Mouse (Mus musculus): ENCODE results near the gene Mvb12b. TPM values are rescaled to one million over a fixed set of nuclear protein-coding genes. Genes with fewer than 3 reads are reported as not detected.

The Mvb12b gene
- total RNA-seq, 1 experiment = 5.0 TPM

- H3K27ac ChIP-seq (ENCODE audit: insufficient read depth, low read depth, low read length, poor library complexity, severe bottlenecking) = no peak overlapping the region
Observed at GRCm38 (mm10) chr2:33821677-33822607, 65.8 kb downstream of the Mvb12b start.

GRCm38 (mm10) chr2:33820450-33820849 lies 67.3 kb downstream of the Mvb12b start:
- in situ Hi-C loops (cut with MboI; ENCODE audit: low sequenced_read_pairs in 2 of 2, unreplicated experiment in 2 of 2) = loop anchor here in 1 of 2 experiments (10.0 kb wide), 1 partner anchor 134 kb away; no protein-coding TSS in a partner anchor

More at GRCm38 (mm10) chr2:33821677-33822607, 65.8 kb downstream of the Mvb12b start:
- Histone ChIP-seq H3K9me3 (ENCODE audit: control insufficient read depth, insufficient read depth, low read depth, low read length) (no peaks in the 10 kb centered on the region), H3K4me3 (ENCODE audit: insufficient read depth in 1 of 2, low read depth in 1 of 2, low read length in 2 of 2, poor library complexity in 1 of 2, severe bottlenecking in 1 of 2) (no peak overlapping the region), H3K36me3 (ENCODE audit: control insufficient read depth, insufficient read depth, low read length, poor library complexity, severe bottlenecking) (peaks cover 4% of the 10 kb centered on the region; the same call in 1 of the 2 replicates), H3K9ac (ENCODE audit: insufficient read depth, low read depth, low read length, poor library complexity, severe bottlenecking) (no peak overlapping the region), H3K4me1 (ENCODE audit: control insufficient read depth in 2 of 2, insufficient read depth in 2 of 2, low read length in 2 of 2, poor library complexity in 1 of 2) (peaks cover 3 to 13% of the 10 kb centered on the region in 2 experiments)
- TF ChIP-seq CHD2 (IDR thresholded peaks at IDR 0.05; ENCODE audit: low read depth, low read length) (no peak), ZC3H11A (IDR thresholded peaks at IDR 0.05; ENCODE audit: borderline replicate concordance, low read depth, low read length) (peak; percentile 71)
- in situ Hi-C loops (cut with MboI; ENCODE audit: low sequenced_read_pairs in 2 of 2, unreplicated experiment in 2 of 2) = loop anchor here in 1 of 2 experiments (10.0 kb wide), 1 partner anchor 133 kb away; no protein-coding TSS in a partner anchor
- peak; percentile 75 for DNase-seq (ENCODE audit: low read depth, low spot score)

DNA sequence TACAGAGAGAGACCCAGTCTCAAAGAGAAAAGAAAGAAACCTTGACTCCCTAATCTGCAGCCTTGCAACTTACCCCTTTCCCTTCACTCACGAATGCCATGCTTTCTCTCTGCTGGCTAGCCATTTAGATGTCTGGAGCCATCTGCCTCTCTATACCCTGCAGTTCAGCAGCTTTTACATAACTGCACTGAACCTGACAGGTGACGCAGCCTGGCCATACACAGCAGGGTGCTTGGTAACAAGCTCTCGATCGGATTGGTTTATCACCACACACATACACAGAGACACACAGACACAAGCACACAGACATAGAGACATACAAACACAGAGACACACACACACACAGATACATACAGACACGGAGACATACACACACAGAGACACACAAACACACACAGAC lies 67.7 kb downstream of the Mvb12b start:
- no peak overlapping the region for H3K4me3 ChIP-seq (ENCODE audit: insufficient read depth in 1 of 2, low read depth in 1 of 2, low read length in 2 of 2, poor library complexity in 1 of 2, severe bottlenecking in 1 of 2)
- TF ChIP-seq ZC3H11A (IDR thresholded peaks at IDR 0.05; ENCODE audit: borderline replicate concordance, low read depth, low read length) (no peak), ZNF384 (IDR thresholded peaks at IDR 0.05; ENCODE audit: low read depth, low read length) (no peak), CHD2 (IDR thresholded peaks at IDR 0.05; ENCODE audit: low read depth, low read length) (no peak), MAFK (IDR thresholded peaks at IDR 0.05; ENCODE audit: insufficient read depth, low read depth, low read length) (no peak), HCFC1 (IDR thresholded peaks at IDR 0.05; ENCODE audit: borderline replicate concordance, insufficient read depth, low read length) (no peak)
- in situ Hi-C loops (cut with MboI; ENCODE audit: low sequenced_read_pairs in 2 of 2, unreplicated experiment in 2 of 2) = loop anchor here in 1 of 2 experiments (10.0 kb wide), 1 partner anchor 135 kb away; no protein-coding TSS in a partner anchor
- H3K9me3 ChIP-seq (ENCODE audit: control insufficient read depth, insufficient read depth, low read depth, low read length) = no peaks in the 10 kb centered on the region
- H3K27ac ChIP-seq (ENCODE audit: insufficient read depth, low read depth, low read length, poor library complexity, severe bottlenecking) = no peak overlapping the region
- H3K4me1 ChIP-seq (ENCODE audit: control insufficient read depth in 2 of 2, insufficient read depth in 2 of 2, low read length in 2 of 2, poor library complexity in 1 of 2) = peaks cover 0 to 6% of the 10 kb centered on the region in 2 experiments; a peak in 1 of 4 replicates
- peaks cover 4% of the 10 kb centered on the region; the same call in 1 of the 2 replicates for H3K36me3 ChIP-seq (ENCODE audit: control insufficient read depth, insufficient read depth, low read length, poor library complexity, severe bottlenecking)
- DNase-seq (ENCODE audit: low read depth, low spot score) = no peak
- no peak overlapping the region for H3K9ac ChIP-seq (ENCODE audit: insufficient read depth, low read depth, low read length, poor library complexity, severe bottlenecking)

More at GRCm38 (mm10) chr2:33820450-33820849, 67.3 kb downstream of the Mvb12b start:
- no peak overlapping the region for H3K27ac ChIP-seq (ENCODE audit: insufficient read depth, low read depth, low read length, poor library complexity, severe bottlenecking)
- H3K9ac ChIP-seq (ENCODE audit: insufficient read depth, low read depth, low read length, poor library complexity, severe bottlenecking) = no peak overlapping the region
- peaks cover 0 to 6% of the 10 kb centered on the region in 2 experiments; a peak in 1 of 4 replicates for H3K4me1 ChIP-seq (ENCODE audit: control insufficient read depth in 2 of 2, insufficient read depth in 2 of 2, low read length in 2 of 2, poor library complexity in 1 of 2)
- no peaks in the 10 kb centered on the region for H3K9me3 ChIP-seq (ENCODE audit: control insufficient read depth, insufficient read depth, low read depth, low read length)
- no peak for DNase-seq (ENCODE audit: low read depth, low spot score)
- H3K4me3 ChIP-seq (ENCODE audit: insufficient read depth in 1 of 2, low read depth in 1 of 2, low read length in 2 of 2, poor library complexity in 1 of 2, severe bottlenecking in 1 of 2) = no peak overlapping the region
- TF ChIP-seq CHD2 (IDR thresholded peaks at IDR 0.05; ENCODE audit: low read depth, low read length) = no peak
- no peak for TF ChIP-seq ZNF384 (IDR thresholded peaks at IDR 0.05; ENCODE audit: low read depth, low read length)
- TF ChIP-seq HCFC1 (IDR thresholded peaks at IDR 0.05; ENCODE audit: borderline replicate concordance, insufficient read depth, low read length) = no peak
- TF ChIP-seq MAFK (IDR thresholded peaks at IDR 0.05; ENCODE audit: insufficient read depth, low read depth, low read length) = no peak
- no peak for TF ChIP-seq ZC3H11A (IDR thresholded peaks at IDR 0.05; ENCODE audit: borderline replicate concordance, low read depth, low read length)
- peaks cover 4% of the 10 kb centered on the region; the same call in 1 of the 2 replicates for H3K36me3 ChIP-seq (ENCODE audit: control insufficient read depth, insufficient read depth, low read length, poor library complexity, severe bottlenecking)

GRCm38 (mm10) chr2:33818385-33818784 lies 69.4 kb downstream of the Mvb12b start:
- in situ Hi-C loops (cut with MboI; ENCODE audit: low sequenced_read_pairs in 2 of 2, unreplicated experiment in 2 of 2) = no loop called here
- no peak for DNase-seq (ENCODE audit: low read depth, low spot score)
- peaks cover 4% of the 10 kb centered on the region; the same call in 1 of the 2 replicates for H3K36me3 ChIP-seq (ENCODE audit: control insufficient read depth, insufficient read depth, low read length, poor library complexity, severe bottlenecking)
- H3K4me3 ChIP-seq (ENCODE audit: insufficient read depth in 1 of 2, low read depth in 1 of 2, low read length in 2 of 2, poor library complexity in 1 of 2, severe bottlenecking in 1 of 2) = no peak overlapping the region
- H3K4me1 ChIP-seq (ENCODE audit: control insufficient read depth in 2 of 2, insufficient read depth in 2 of 2, low read length in 2 of 2, poor library complexity in 1 of 2) = peaks cover 0 to 6% of the 10 kb centered on the region in 2 experiments; a peak in 1 of 4 replicates
- H3K9ac ChIP-seq (ENCODE audit: insufficient read depth, low read depth, low read length, poor library complexity, severe bottlenecking) = no peak overlapping the region
- no peak overlapping the region for H3K27ac ChIP-seq (ENCODE audit: insufficient read depth, low read depth, low read length, poor library complexity, severe bottlenecking)
- H3K9me3 ChIP-seq (ENCODE audit: control insufficient read depth, insufficient read depth, low read depth, low read length) = no peaks in the 10 kb centered on the region
- no peak for TF ChIP-seq CHD2 (IDR thresholded peaks at IDR 0.05; ENCODE audit: low read depth, low read length)
- no peak for TF ChIP-seq ZC3H11A (IDR thresholded peaks at IDR 0.05; ENCODE audit: borderline replicate concordance, low read depth, low read length)
- TF ChIP-seq MAFK (IDR thresholded peaks at IDR 0.05; ENCODE audit: insufficient read depth, low read depth, low read length) = no peak
- no peak for TF ChIP-seq HCFC1 (IDR thresholded peaks at IDR 0.05; ENCODE audit: borderline replicate concordance, insufficient read depth, low read length)
- no peak for TF ChIP-seq ZNF384 (IDR thresholded peaks at IDR 0.05; ENCODE audit: low read depth, low read length)
